Mouse (Mus musculus) brain, embryonic 14.5 days (tissue): ENCODE measurements around the gene Morn4.

Experiments used
- CTCF ChIP-seq: fragments of 200-500 bp; IDR thresholded peaks from 2 replicates; pipeline ENCODE4 v1.5.1; 2012; ENCODE audit warnings: inconsistent platforms, mild to moderate bottlenecking, moderate library complexity, borderline replicate concordance; ENCODE audit not compliant: insufficient read depth, insufficient read length; ENCODE audit errors: extremely low read depth
- POLR2A ChIP-seq: fragments of 200-500 bp; IDR thresholded peaks from 2 replicates; pipeline ENCODE4 v1.6.1; 2012; ENCODE audit warnings: mild to moderate bottlenecking, inconsistent platforms, borderline replicate concordance; ENCODE audit not compliant: poor library complexity, insufficient read depth, insufficient read length, severe bottlenecking; ENCODE audit errors: extremely low read depth

- TF ChIP-seq CTCF: no peak
- TF ChIP-seq POLR2A: no peak
These were observed 43.5 kb upstream of the Morn4 start for GRCm38 (mm10) chr19:42129509-42130293.
